Mouse (Mus musculus) heart, postnatal 14 days (tissue): Measurements from ENCODE around the gene Ahcy. TPM values are rescaled to one million over a fixed set of nuclear protein-coding genes. Genes with fewer than 3 reads are reported as not detected.
"Not testable (repeated sequence)": the region's sequence is repeated elsewhere in the genome, so short reads cannot be mapped to it uniquely, and the experiment has no call there.

Source experiments
- DNase-seq, 2 experiments: peaks; one replicate each; pipeline ENCODE4 v3.0.0; 2021 to 2022
- intact Hi-C: fragments of 180-260 bp; cut with DNase I; formaldehyde crosslinking; loops from one replicate; pipeline ENCODE4 v1.15.1; 2025
- total RNA-seq, 2 experiments: library from RNA; stranded (reverse); gene quantifications; 2 replicates each; pipeline ENCODE4 v1.2.3; 2021

Ahcy gene
- total RNA-seq, 2 experiments from 2014 or later, result 8.8 to 11.3 TPM

DNA sequence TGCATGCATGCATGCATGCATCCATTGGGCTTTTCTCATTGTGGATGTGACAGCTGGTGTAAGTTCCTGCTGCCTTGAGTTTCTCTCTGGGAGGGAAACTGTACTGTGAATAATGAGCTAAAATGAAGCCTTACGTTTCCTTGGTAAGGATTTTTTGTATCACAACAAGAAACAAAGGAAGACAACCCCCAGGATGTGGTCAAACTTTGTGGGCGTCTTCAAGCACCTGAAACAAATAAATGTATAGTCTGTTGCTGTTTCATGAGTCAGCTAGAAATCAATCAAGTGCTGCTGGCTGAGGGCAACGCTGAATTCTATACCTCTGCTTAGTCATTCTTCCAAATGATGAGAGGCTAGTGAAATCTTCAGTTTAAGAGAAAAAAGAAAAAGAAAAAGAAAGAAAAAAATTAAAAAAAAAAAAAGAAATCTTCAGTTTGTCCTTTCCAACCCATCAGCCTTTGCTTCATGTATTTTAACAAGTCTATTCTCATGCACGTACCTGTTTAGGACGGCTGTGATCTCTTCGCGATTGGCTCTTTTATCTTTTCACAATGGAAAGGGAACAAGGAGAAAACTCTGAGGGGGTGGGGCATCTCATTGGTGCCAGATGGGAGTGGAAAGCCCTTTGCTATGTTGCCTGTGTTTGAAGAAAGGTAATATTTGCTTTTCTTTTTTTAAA, 5.3 kb upstream of the Ahcy start:
- intact Hi-C loops, result loop anchor here (5.0 kb wide), 2 partner anchors 93 to 113 kb away; no protein-coding TSS in a partner anchor
- DNase-seq, result no peak

DNA sequence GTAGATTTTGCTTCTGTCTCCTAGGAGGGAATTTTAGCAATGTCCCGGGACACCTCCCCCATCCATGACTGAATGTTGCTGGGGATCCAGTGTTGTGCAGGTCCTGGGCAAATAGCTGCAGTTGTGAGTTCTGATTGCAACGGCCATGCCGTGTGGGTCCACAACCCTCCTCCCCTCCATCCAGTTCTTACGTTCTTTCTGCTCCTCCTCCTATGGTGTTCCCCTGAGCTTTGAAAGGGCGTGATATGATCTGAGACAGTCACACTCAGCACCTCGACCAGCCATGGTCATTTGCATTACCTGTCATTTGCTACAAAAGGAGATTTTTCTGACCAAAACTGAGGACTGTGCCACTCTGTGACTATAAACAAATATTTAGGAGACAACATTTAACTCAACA, 1.4 kb upstream of the Ahcy start:
- DNase-seq, result no peak
- intact Hi-C loops, result no loop called here

DNA sequence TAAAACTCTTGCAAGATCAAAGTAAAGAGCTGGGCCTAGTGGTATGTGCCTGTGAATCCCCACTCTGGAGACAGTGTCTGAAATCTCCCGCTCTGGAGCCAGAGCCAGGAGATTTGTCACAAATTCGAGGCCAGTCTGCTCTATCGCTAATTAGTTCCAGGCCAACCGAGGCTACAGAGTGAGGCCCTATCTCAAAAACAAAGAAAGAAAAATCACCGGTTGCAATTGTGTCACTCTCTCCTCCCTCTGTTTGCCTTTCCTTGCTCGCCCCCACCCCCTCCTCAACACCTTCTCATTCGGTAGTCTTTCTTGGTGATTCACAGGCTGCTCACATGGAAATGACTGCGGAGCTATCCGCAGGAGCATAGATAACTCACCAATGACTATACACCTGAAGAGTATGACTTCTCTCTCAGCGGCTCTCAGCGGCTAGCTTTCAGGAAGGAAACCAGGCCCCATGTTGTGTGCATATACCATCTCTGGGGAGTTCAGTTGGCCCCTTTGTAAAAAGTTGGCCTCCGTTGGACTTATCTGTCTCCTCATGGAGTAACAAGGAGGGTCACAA, 551 bp upstream of the Ahcy start:
- DNase-seq, result peak in 1 of 2 experiments; percentile 7
- intact Hi-C loops, result no loop called here

DNA sequence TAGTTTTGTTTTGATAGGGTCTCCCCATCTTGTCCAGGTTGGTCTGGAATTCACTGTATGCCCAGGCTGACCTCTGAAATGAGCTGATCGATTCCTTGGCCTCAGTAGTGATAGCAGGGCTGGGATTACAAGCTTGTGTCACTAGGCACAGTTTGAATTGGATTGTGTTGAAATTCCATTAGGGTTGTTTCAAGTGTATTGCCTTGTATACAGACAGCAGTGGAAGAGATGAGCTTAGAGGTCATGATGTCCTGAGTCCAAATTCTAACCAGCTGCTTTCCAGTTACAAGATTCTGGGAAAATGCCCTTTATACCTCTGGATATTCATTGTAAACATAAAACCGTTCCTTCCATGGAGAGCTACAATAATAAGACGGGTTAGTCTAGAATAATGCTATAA, 950 bp downstream of the Ahcy start:
- DNase-seq, result no peak
- intact Hi-C loops, result no loop called here

DNA sequence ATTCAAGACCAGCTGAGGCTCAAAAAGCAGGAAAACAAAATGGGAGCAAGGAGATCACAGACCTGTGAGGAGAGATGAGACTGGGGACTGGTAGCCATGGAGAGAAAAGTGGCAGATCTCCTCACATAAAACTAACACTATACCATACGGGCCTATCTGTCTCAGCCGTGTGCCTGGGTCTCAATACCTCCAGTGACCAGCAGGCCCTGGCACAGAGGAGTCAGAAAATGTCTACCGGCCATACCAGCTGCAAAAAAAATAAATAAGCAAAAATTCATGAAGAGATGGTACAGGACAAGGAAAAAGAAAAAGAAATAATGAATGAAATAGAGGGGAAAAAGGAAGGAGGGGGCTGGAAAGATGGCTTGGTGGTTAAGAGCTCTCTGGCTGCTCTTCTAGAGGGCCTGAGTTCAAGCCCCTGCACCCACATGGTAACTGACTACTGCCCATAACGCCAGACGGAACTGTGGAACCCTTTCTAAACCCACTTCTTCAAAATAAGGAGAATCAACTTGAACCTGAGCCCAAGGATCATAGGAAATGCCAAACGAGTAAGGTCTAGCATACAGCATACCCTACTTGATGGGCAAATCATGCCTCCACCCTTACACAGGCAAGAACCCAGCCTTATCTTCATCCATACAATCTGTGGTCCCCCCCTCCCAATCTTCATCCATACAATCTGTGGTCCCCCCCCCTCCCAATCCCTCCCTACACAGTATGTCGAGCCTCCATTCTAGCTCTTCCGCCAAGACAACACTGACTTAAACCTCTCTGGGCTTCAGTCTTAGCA, 1.7 kb downstream of the Ahcy start:
- intact Hi-C loops, result no loop called here
- no peak for DNase-seq

DNA sequence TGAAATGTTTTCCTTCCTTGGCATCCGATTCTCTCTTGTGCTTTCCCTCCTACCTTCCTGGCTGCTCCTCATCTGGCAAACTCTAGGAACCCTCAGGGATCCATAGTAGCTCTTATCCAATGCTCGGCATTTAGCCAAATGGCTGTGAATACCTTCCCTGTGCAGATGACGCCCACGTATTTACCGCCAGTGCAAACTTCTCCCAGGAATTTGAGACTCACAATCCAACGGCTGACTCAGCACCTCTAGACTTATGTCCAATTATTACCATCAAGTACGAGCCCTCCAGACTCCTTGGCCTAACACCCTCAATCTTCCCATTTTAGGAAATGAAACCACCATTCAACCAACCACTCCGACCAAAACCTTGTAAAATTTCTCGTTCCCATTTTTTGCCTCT, 3.3 kb downstream of the Ahcy start:
- intact Hi-C loops, result no loop called here
- DNase-seq, result no peak

DNA sequence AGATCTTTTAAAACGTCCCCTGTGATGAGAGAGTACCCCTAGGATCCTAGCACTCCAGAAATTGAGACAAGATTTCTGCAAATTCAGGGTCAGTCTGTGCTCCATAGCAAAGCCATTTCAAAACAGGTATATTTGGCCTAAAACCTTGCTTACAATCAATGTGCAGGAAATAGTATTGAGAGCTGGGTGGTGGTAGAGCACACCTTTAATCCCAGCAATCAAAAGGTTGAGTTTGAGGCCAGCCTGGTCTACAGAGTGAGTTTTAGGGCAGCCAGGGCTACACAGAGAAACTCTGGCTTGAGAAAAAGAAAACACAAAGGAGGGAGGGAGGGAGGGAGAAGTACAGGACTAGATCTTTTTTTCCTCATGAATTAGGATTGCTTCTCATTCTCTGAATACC, 16.9 kb downstream of the Ahcy start:
- intact Hi-C loops, result no loop called here
- DNase-seq, result no peak

DNA sequence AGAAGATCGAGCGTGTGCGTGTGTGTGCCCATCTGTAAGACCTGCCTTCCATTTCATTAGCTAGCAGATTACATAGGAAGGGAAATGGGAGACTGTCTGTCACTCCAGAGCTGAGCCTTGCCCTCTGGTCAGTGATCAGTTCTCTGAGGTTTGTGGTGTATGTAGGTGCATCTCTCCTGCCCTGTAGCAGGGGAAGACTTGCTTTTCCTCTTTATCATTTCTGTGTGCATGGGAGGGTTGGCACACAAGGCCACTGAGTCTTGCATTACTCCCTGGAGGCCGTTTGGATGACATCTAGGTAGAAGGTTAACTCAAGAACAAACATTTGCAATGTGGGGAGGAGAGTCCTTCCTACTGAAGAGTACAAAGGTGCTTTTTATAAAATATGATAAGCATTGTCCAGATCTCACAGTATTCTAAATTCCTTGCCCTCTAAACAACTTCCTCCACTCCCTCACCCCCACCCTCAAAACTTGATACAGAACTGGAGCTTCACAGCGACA, 18.2 kb downstream of the Ahcy start:
- intact Hi-C loops, result no loop called here
- no peak for DNase-seq

DNA sequence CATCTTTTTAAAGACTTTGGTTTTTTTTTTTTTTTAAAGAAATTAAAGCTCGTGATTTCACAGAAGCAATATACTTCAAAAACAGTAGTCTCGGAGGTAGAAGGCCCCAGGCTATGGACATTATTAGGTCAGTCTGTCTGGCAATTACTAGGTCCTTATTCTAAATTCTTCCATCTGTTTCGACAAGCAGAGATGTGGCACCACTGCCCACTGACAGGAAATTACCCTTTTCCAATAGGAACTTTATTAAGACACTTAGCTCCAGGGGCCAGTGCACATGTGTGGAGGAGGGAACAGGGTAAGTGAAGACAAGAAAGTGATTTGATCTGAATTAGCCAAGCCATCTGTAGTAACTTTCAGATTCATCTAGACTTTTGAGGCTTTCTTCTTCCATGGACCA, 19.6 kb downstream of the Ahcy start:
- intact Hi-C loops, result no loop called here
- DNase-seq, result no peak

DNA sequence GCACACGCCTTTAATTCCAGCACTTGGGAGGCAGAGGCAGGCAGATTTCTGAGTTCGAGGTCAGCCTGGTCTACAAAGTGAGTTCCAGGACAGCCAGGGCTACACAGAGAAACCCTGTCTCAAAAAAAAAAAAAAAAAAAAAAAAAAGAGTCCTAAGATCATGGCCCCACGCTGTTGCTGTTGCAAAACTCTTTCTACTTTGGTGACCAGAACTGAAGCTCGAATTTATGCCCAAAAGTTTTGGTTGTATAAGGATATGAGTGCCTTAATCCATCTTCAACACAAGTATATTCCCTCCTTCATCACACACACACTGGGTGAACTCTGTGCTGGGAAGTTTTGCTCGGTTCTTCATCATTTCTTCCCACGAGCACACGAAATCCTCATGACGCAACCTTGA, 20.8 kb downstream of the Ahcy start:
- intact Hi-C loops, DNase-seq: not testable (repeated sequence)

DNA sequence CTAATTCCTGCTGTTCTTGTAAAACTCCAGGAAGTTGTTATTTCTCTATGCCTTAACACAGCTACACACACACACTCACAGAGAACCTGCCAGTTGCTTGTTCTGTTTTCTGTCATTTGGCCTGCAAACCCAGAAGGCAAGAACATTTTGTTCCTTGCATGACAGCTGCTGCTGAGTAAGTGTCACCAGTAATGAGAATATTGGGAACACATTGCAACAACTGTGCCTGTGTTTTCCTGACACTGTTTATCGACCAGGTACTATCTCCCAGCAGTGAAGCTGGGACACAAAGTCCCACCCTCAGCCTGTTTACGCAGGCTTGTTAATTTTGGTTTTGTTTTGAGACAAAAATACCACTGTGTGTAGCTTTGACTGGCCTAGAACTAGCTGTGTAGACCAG, 21.6 kb downstream of the Ahcy start:
- intact Hi-C loops, result no loop called here
- no peak for DNase-seq

DNA sequence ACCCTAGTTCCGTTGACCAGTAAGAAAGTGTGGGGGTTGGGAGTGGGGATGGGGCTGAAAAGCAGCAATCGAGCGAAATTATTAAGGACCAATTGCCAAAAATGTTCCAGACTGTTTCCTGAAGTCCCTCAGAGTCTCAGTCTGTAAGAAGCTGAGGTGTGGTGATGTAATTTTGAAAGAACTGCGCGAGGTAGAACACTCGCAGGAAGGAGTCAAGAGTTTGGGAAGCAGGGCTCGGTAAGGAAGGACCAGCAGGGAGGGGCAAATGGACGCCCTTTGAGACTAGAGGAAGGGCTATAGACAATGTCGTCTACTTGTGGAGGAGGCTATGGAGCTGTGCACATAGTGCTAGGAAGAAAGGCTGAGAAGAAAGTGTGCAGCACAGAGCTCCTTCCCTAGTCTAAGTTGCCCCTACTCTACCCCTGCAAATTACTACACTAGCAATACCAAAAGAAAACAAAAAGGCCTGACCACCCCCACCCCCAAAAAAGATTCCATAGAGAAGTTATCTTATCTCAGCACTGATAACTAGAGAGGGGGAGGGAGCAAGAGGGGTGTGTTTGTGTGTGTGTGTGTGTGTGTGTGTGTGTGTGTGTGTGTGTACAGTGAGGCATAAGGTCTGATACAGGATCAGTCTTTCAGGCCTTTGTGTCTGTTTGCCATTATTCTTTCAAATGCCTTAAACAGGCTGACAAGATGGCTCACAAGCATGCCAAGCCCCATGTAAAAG, 22.5 kb downstream of the Ahcy start:
- DNase-seq, result no peak

DNA sequence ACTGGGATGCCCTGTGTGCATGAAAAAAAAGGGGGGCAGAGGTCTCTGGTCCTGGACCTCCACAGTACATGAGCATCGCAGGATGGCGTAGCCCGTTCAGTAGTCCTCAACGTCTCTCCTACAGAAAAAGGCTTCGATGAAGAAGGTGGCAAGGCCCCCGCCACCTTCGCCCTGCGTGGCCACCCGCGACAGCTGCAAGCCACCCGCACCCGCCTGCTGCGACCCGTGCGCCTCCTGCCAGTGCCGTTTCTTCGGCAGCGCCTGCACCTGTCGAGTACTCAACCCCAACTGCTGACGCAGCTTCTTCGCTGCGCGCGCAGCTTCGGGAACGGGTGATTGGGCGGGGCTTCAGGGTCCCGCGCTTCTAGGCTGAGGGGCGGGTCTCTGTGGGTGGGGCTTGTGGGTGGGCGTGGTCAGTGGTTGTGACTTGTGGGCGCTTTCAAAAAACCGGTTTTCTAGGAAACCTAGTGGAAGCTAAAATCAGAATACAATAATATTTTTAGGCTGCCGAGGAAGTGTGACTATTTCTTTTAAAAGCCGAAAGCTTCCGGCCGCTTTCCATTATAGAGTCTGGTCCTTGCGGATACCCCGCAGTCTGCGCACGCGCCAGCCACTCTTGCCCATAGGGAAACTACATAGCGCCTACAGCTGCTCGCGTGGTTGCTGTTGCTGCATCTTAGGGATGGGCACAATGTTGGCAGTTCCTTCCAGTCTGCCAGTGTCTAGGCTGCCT, 23.6 kb downstream of the Ahcy start:
- peak; percentile 94 to 96 for DNase-seq
- intact Hi-C loops, result no loop called here

More for the DNA sequence above, 22.5 kb downstream of the Ahcy start:
- intact Hi-C loops, result no loop called here

DNA sequence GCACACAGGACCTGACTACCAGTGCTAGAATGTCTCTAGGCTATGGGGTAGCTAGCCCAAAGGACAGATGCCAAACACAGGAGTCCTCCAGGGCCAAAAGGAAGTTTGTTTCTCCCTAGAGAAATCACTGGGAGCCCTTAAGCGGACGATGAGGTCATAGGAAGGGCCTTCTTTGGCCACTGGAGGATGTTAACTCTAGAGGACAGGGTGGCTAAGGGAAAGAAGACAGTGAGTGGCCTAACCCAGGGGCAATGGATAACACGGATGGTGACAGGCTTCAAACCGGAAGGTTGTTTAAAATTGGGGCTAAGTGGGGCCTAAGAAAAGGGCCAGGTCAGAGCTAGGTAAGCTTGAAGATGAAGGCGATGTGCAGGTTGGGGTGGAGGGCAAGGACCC, 24.2 kb downstream of the Ahcy start:
- DNase-seq, result peak in 1 of 2 experiments; percentile 25
- intact Hi-C loops, result no loop called here

DNA sequence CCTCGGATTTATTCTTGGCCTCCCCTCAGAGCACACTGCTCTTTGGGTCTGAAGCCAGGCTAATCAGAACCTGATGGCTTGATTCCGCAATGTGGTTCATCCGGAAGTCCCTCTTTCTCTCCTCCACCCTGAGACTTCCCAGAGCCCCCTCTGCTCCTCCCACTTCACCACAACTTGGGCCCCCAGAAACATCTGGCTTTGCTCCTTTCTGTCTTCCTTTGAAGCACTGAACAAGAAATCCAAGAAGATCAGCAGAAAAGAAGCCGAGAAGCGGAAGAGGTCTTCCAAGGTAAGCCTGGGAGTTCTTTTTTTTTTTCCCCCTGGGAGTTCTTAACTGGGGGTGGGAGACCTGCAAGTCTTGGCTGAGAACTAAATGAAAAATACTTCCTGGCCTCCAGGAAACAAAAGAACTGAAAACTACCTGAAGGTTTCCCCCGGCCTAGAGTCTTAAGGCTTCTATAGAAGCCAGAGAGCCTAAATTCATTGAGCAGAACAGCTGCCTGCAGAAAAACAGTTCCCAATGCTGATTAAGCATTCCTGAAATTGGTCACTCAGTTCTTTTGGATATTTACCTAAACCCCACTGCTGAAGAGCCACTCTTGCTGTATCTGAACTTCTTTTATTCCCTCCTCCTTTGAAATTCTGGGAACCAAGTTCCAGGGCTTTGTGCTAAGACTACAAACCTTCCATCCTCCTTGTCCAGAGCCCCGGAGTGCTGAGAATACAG, 26.7 kb downstream of the Ahcy start:
- intact Hi-C loops, result no loop called here

DNA sequence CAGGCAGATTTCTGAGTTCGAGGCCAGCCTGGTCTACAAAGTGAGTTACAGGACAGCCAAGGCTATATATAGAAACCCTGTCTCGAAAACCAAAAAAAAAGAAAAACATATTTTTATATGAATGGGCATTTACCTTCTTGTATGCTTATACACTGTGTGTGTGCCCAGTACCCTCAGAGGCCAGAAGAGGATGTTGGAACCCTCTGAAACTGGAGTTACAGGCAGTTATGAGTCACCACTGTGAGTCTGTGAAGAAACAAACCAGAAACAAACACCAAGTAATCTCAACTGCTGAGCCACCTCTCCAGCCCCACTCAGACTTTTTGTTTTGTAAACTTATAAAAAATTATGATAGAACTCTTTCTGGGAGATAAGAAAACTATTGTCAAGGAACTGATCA, 27.5 kb downstream of the Ahcy start:
- DNase-seq, result no peak
- intact Hi-C loops, result no loop called here

More for the DNA sequence above, 26.7 kb downstream of the Ahcy start:
- no peak for DNase-seq

DNA sequence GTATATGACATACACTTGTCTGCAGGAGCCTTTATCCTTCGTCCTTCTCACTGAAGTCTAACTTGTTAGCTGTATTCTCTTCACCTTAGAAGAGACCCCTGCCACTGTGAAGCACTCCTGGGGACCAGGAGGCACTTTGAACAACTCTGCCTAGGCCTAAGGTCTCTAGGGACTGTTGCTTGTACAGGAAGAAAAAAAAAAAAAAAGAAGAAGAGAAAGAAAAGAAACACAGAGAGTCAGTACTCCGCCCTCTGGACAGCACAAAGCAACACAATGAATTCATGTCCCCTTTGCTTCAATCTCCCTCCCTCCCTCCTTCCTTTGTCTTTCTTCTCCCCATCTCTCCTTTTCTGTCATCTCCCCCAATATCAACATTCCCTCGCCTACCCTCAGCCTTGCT, 29.2 kb downstream of the Ahcy start:
- intact Hi-C loops, result no loop called here
- DNase-seq, result no peak

DNA sequence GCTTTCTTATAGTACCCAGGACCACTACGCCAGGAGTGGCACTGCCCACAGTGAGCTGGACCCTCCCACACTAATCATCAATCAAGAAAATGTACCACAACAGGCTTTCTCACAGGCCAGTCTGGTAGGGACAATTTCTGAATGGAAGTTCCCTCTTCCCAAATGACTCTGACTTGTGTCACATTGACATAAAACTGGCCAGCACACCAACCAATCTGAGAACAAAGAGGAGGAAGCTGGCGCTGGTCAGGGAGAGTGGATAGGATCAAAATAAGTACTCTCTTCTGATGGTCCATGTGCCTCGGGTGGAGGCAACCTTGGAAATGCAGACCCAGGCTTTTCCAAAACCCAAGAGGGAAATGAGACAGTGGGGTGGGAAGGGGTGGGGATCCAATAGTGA, 29.8 kb downstream of the Ahcy start:
- DNase-seq, result no peak
- intact Hi-C loops, result no loop called here

DNA sequence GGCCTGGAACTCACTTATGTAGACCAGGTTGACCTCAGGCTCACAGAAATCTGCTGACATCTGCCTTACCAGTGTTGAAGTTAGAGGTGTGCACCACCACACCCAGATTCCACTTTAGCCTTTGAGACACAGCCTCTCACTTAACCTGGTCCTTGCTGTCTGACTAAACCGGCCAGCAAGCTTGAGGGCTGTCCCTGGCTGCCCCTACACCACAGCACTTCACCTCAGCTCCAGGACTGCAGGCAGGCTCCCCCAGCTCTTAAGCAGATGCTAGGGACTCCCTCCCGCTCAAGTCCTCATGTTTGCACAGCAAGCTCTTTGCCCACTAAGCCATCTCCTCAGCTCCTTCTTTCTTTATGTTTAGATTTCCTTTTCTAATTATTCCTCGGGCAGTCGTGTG, 34.3 kb downstream of the Ahcy start:
- no peak for DNase-seq
- intact Hi-C loops, result no loop called here
